Mouse (Mus musculus): ENCODE data around the gene Slc8a1. TPM values are rescaled to one million over a fixed set of nuclear protein-coding genes. Genes with fewer than 3 reads are reported as not detected.

Gene Slc8a1
- polyA plus RNA-seq, 1 experiment from 2014 or later: 148 TPM

DNA sequence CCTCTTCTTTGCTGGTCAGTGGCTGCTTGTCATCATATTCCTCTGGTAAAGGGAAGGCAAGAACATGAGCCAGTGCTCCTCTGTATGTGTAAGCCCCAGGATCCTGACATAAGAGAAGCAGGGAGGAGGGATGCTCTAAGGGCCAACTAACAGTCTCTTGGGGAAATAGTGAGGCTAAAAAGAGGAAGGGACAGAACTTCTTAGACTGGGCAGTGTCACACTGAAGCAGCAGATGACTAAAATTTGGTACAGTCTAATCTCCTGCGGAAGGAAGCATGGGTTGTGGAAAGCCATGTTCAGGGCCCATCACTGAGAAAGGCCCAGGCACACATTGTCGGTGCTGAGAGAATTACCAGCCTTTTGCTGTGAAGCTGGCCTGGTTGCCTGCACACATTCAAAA lies 305.4 kb downstream of the Slc8a1 start:
- Histone ChIP-seq H3K9me3 (replicated peaks; ENCODE audit: control insufficient read depth, low read length) (no peaks in the 10 kb centered on the region), H3K4me2 (no peak overlapping the region), H3K4me3 (ENCODE audit: low read depth, low read length) (no peak overlapping the region), H3K27me3 (ENCODE audit: control insufficient read depth, insufficient read depth, low read length) (no peaks in the 10 kb centered on the region), H3K27ac (ENCODE audit: low read depth, low read length) (no peak overlapping the region), H3K4me1 (ENCODE audit: control insufficient read depth, insufficient read depth, low read length) (no peaks in the 10 kb centered on the region), H3K36me3 (ENCODE audit: control insufficient read depth, insufficient read depth, low read length) (no peaks in the 10 kb centered on the region; the same call in 1 of the 2 replicates), H3K9ac (ENCODE audit: low read depth, low read length) (no peak overlapping the region)
- ATAC-seq (replicated peaks; ENCODE audit: insufficient number of reproducible peaks, low FRiP score, low TSS enrichment): no peak
- WGBS (ENCODE audit: insufficient replicate concordance): 83% methylated on average over 2 of the region's 2 CpGs

DNA sequence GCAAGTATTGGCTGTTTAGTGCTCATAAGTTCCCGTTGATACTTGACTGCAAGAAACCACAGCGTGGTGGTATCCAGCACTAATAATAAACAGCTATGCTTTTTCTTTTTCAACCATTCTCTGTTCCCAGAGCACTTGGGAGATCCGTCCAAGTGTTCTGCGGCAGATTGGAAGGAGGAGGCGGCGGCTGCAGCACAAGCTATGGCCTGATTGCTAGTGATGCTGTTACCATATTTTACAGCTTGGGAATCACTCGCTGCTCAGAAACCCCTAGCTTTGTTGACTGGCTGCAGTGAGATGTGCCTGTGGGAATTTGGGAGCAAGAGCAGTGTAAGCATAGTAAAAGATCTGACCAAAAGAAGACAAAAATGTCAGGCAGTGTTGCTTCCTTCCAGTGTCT lies 310.9 kb downstream of the Slc8a1 start:
- Histone ChIP-seq H3K4me1 (ENCODE audit: control insufficient read depth, insufficient read depth, low read length) (no peaks in the 10 kb centered on the region), H3K4me3 (ENCODE audit: low read depth, low read length) (no peak overlapping the region), H3K36me3 (ENCODE audit: control insufficient read depth, insufficient read depth, low read length) (no peaks in the 10 kb centered on the region), H3K9me3 (replicated peaks; ENCODE audit: control insufficient read depth, low read length) (no peaks in the 10 kb centered on the region), H3K9ac (ENCODE audit: low read depth, low read length) (no peak overlapping the region), H3K4me2 (no peak overlapping the region), H3K27ac (ENCODE audit: low read depth, low read length) (no peak overlapping the region), H3K27me3 (ENCODE audit: control insufficient read depth, insufficient read depth, low read length) (no peaks in the 10 kb centered on the region)
- 84% methylated on average over 7 of the region's 7 CpGs for WGBS (ENCODE audit: insufficient replicate concordance)
- no peak for ATAC-seq (replicated peaks; ENCODE audit: insufficient number of reproducible peaks, low FRiP score, low TSS enrichment)

DNA sequence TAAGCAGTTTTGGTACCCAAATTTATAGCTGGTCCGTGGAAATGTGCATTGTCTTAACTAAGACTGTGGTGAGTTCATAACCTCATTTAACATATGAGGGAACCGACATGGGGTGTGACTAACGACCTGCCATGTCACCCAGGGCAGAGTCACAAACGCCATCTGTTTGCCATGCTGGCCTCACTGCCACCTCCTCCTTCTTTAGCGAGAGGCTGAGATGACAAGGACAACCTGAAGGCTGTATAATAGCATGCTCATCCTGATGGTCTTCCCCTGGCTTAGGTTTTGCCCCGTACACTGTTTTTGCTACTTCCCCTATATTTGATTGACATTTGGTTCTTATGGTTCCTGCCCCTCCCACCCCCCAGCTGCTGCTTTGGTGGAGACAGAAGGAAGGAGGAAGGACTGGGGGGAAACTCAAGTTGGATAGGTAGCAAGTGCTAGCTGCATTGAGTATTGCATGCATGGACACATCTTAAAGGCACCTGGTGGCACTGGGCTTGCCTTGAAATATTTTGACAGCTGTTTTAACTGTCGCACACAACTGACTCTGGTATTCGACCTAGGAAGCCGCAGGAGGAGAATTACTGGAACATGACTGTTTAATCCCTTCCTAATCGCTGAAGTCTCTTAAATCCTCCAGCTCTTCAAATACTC lies 313.8 kb downstream of the Slc8a1 start:
- Histone ChIP-seq H3K4me1 (ENCODE audit: control insufficient read depth, insufficient read depth, low read length) (0 out of 2 replicates have a peak, but pooled peaks cover 5% of the 10 kb centered on the region), H3K4me2 (no peak overlapping the region), H3K27me3 (ENCODE audit: control insufficient read depth, insufficient read depth, low read length) (no peaks in the 10 kb centered on the region), H3K4me3 (ENCODE audit: low read depth, low read length) (no peak overlapping the region), H3K27ac (ENCODE audit: low read depth, low read length) (no peak overlapping the region), H3K9ac (ENCODE audit: low read depth, low read length) (no peak overlapping the region), H3K9me3 (replicated peaks; ENCODE audit: control insufficient read depth, low read length) (no peaks in the 10 kb centered on the region), H3K36me3 (ENCODE audit: control insufficient read depth, insufficient read depth, low read length) (no peaks in the 10 kb centered on the region)
- no peak for ATAC-seq (replicated peaks; ENCODE audit: insufficient number of reproducible peaks, low FRiP score, low TSS enrichment)
- WGBS (ENCODE audit: insufficient replicate concordance): 65% methylated on average over 10 of the region's 10 CpGs

DNA sequence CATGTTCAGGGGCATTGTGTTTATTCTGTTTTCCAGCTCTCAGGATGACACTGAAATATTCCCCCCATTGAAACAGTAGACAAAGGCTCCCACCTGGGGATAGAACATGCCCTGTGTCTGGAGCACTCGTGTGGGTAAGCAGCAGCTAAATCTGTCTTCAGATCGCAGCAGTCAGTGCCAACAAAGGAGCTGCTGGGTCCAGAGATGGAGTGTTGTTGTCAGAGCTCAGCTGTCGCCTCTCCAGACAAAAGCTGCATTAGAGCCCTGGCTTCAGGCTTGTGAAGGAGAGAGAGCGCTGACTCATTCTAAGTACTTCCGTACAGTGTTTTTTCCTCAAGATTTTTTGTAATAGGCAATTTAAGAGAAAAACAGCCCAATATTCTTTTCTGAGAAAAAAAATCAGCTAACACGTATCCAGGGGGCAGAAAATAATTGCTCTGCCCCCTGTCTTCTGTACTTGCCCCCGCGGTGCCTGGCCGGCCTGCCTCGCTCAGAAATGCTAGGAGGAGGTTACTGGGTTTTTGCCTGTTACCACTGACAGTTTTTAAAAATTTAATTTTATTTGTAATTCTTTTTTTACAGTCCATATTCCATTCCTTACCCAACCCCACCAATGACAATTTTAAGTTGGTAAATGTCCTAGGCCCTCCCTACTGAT lies 318.2 kb downstream of the Slc8a1 start:
- Histone ChIP-seq H3K9me3 (replicated peaks; ENCODE audit: control insufficient read depth, low read length) (no peaks in the 10 kb centered on the region), H3K27me3 (ENCODE audit: control insufficient read depth, insufficient read depth, low read length) (no peaks in the 10 kb centered on the region), H3K4me1 (ENCODE audit: control insufficient read depth, insufficient read depth, low read length) (0 out of 2 replicates have a peak, but pooled peaks cover 5% of the 10 kb centered on the region), H3K9ac (ENCODE audit: low read depth, low read length) (no peak overlapping the region), H3K27ac (ENCODE audit: low read depth, low read length) (peak overlapping the region; percentile 22; the same call in 1 of the 2 replicates), H3K36me3 (ENCODE audit: control insufficient read depth, insufficient read depth, low read length) (no peaks in the 10 kb centered on the region; the same call in 1 of the 2 replicates), H3K4me3 (ENCODE audit: low read depth, low read length) (no peak overlapping the region), H3K4me2 (no peak overlapping the region)
- no peak for ATAC-seq (replicated peaks; ENCODE audit: insufficient number of reproducible peaks, low FRiP score, low TSS enrichment)
- 65% methylated on average over 10 of the region's 10 CpGs for WGBS (ENCODE audit: insufficient replicate concordance)

DNA sequence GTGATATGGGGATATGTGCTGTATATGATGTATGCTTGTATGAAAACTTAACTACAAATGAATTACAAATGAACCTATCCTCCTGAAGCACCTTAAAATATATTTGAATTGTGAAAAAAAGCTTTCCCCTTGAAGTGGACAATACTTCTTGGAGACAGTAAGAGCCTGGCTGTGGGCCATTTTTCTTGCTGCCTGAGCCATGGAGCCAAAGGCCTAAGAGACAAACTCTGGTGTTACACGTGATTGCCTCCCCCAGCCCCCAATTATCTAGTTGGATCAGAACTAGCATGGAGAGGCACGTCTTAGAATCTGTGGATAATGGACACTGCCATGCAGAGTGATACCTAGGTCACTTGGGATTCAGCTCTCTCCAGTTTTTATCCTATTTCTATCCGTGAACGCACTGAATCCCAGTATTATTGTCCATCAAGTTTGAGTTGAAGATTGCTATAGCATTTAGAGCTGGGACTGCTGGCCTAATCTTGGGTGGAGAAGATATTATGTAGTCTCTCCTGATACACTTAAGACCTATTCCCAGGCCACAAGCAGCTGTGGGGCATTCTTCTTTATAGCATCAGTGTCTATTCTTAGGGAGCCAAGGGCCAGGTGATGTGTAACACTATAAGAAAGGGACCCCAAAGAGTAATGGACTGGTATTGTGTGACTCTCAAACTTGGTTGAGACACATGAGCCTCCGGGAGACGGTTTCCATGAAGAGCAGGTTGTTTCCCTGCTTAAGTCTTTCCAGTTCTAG lies 321.6 kb downstream of the Slc8a1 start:
- Histone ChIP-seq H3K4me3 (ENCODE audit: low read depth, low read length) (no peak overlapping the region), H3K27ac (ENCODE audit: low read depth, low read length) (no peak overlapping the region), H3K9ac (ENCODE audit: low read depth, low read length) (no peak overlapping the region), H3K27me3 (ENCODE audit: control insufficient read depth, insufficient read depth, low read length) (no peaks in the 10 kb centered on the region), H3K4me2 (no peak overlapping the region), H3K36me3 (ENCODE audit: control insufficient read depth, insufficient read depth, low read length) (no peaks in the 10 kb centered on the region; the same call in 1 of the 2 replicates), H3K4me1 (ENCODE audit: control insufficient read depth, insufficient read depth, low read length) (peaks cover 9% of the 10 kb centered on the region; the same call in 1 of the 2 replicates), H3K9me3 (replicated peaks; ENCODE audit: control insufficient read depth, low read length) (no peaks in the 10 kb centered on the region)
- no peak for ATAC-seq (replicated peaks; ENCODE audit: insufficient number of reproducible peaks, low FRiP score, low TSS enrichment)
- WGBS (ENCODE audit: insufficient replicate concordance): 78% methylated on average over 6 of the region's 6 CpGs

DNA sequence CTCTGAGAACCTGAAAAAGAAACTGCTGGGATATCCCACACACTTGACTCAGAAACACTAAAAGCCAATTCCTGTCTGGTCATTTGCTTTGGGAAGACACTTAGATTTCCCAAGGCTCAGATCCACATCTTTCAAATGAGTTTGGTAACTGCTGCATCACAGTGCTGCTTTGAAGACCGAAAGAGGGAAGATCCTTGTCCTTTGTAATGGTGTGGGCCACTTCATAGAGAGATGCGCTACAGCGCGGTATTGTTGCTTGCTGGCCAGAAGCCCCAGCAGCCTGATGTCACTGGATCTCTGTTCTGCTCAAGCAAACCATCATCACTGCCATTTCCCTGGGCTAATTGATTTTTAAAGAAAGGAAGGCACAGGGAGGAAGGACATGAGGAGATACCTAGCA lies 325.4 kb downstream of the Slc8a1 start:
- Histone ChIP-seq H3K4me2 (no peak overlapping the region), H3K27me3 (ENCODE audit: control insufficient read depth, insufficient read depth, low read length) (no peaks in the 10 kb centered on the region), H3K4me1 (ENCODE audit: control insufficient read depth, insufficient read depth, low read length) (peaks cover 4% of the 10 kb centered on the region; the same call in 1 of the 2 replicates), H3K4me3 (ENCODE audit: low read depth, low read length) (no peak overlapping the region), H3K36me3 (ENCODE audit: control insufficient read depth, insufficient read depth, low read length) (peaks cover 7% of the 10 kb centered on the region; the same call in 1 of the 2 replicates), H3K9me3 (replicated peaks; ENCODE audit: control insufficient read depth, low read length) (no peaks in the 10 kb centered on the region), H3K27ac (ENCODE audit: low read depth, low read length) (no peak overlapping the region), H3K9ac (ENCODE audit: low read depth, low read length) (no peak overlapping the region)
- no peak for ATAC-seq (replicated peaks; ENCODE audit: insufficient number of reproducible peaks, low FRiP score, low TSS enrichment)
- 86% methylated on average over 4 of the region's 4 CpGs for WGBS (ENCODE audit: insufficient replicate concordance)

DNA sequence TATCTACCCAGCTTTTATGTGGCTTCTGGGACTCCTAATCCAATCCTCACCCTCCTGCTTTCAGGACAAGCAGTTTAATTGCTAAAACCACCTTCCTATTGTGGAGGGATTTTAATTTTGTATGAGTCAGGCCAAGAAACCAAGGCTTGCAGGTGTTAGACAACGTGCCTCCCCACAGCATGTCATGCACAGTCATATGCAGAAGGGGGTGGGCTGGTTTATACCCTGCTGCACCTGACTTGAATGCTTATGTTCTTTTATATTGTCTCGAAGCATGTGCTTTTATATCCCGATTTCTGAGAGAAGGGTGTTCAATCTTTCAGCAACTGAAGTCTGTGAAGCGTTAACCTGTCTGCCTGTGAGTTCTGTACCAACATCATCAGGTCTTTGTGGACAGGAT lies 334.0 kb downstream of the Slc8a1 start:
- H3K4me1 ChIP-seq (ENCODE audit: control insufficient read depth, insufficient read depth, low read length): no peaks in the 10 kb centered on the region
- ATAC-seq (replicated peaks; ENCODE audit: insufficient number of reproducible peaks, low FRiP score, low TSS enrichment): no peak
- H3K4me2 ChIP-seq: no peak overlapping the region
- H3K27ac ChIP-seq (ENCODE audit: low read depth, low read length): no peak overlapping the region
- WGBS (ENCODE audit: insufficient replicate concordance): 76% methylated on average over 4 of the region's 4 CpGs
- no peaks in the 10 kb centered on the region for H3K27me3 ChIP-seq (ENCODE audit: control insufficient read depth, insufficient read depth, low read length)
- H3K36me3 ChIP-seq (ENCODE audit: control insufficient read depth, insufficient read depth, low read length): peaks cover 6% of the 10 kb centered on the region; the same call in 1 of the 2 replicates
- no peak overlapping the region for H3K9ac ChIP-seq (ENCODE audit: low read depth, low read length)
- H3K4me3 ChIP-seq (ENCODE audit: low read depth, low read length): no peak overlapping the region
- no peaks in the 10 kb centered on the region for H3K9me3 ChIP-seq (replicated peaks; ENCODE audit: control insufficient read depth, low read length)

DNA sequence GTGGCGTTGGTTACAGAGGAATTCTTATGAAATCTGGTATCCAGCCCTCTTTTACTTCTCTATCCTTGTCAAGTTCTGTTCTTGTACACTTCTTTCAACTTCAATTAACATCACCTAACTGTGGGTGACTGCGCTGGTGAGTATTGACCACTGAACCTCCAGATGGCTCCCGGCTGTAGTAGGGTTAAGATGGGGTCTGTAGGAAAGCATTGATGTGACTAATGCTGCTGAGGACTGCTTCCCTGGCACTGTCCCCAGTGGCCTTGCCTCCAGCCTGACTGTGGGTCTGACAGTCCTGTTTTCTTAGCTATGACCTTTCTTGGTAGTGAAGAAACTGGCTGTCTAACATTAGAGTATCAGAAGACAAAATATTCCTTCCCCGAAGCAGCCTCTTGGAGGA lies 335.1 kb downstream of the Slc8a1 start:
- H3K4me3 ChIP-seq (ENCODE audit: low read depth, low read length): no peak overlapping the region
- ATAC-seq (replicated peaks; ENCODE audit: insufficient number of reproducible peaks, low FRiP score, low TSS enrichment): no peak
- H3K27ac ChIP-seq (ENCODE audit: low read depth, low read length): 0 out of 2 replicates have a peak overlapping the region, but pooled peaks have one; percentile 15

More for the DNA sequence above, 335.1 kb downstream of the Slc8a1 start:
- WGBS (ENCODE audit: insufficient replicate concordance): 79% methylated on average over 4 of the region's 4 CpGs
- H3K9me3 ChIP-seq (replicated peaks; ENCODE audit: control insufficient read depth, low read length): no peaks in the 10 kb centered on the region
- no peaks in the 10 kb centered on the region for H3K4me1 ChIP-seq (ENCODE audit: control insufficient read depth, insufficient read depth, low read length)
- no peaks in the 10 kb centered on the region for H3K27me3 ChIP-seq (ENCODE audit: control insufficient read depth, insufficient read depth, low read length)
- H3K9ac ChIP-seq (ENCODE audit: low read depth, low read length): no peak overlapping the region
- H3K36me3 ChIP-seq (ENCODE audit: control insufficient read depth, insufficient read depth, low read length): peaks cover 6% of the 10 kb centered on the region; the same call in 1 of the 2 replicates
- H3K4me2 ChIP-seq: no peak overlapping the region

All from heart, embryonic 11.5 days (tissue).